In genomic region chr16:26041929-26042303, GRCm38 (mm10) we compare ENCODE assay signal across 11 mouse cellular contexts.
DNase-seq lines count a peak whose midpoint lies in the region; ATAC-seq and TF ChIP-seq lines count a peak whose summit lies in the region.
"Had no signal": no experiment of that assay in that cellular context is flagged by ENCODE, and none has a peak within 500 bp of the region (broad histone marks: within the 10 kb centered on the region; RNA-seq: fewer than 3 reads in every experiment).

No protein-coding gene starts in this region.

- peak overlapping the region; percentile 24 for H3K4me3 ChIP-seq in heart, embryonic 13.5 days
- no peak overlapping the region for H3K4me3 ChIP-seq in lung, embryonic 16.5 days (ENCODE audit: low read length)
- no peak overlapping the region for H3K4me3 ChIP-seq in lung, adult 2 months (replicated peaks; ENCODE audit: extremely low read depth, low read depth, low read length)
- peak overlapping the region; percentile 25 for H3K4me3 ChIP-seq in limb, embryonic 10.5 days
- H3K4me3 ChIP-seq: neural tube, embryonic 15.5 days had no signal

- peaks cover 54% of the 10 kb centered on the region for H3K4me1 ChIP-seq in heart, embryonic 13.5 days
- peaks cover 14% of the 10 kb centered on the region for H3K4me1 ChIP-seq in lung, embryonic 16.5 days (replicated peaks; ENCODE audit: control insufficient read depth, insufficient read depth, low read length)
- no peaks in the 10 kb centered on the region for H3K4me1 ChIP-seq in lung, adult 2 months (ENCODE audit: control insufficient read depth, insufficient read depth, low read length)
- peaks cover 42% of the 10 kb centered on the region for H3K4me1 ChIP-seq in limb, embryonic 10.5 days

- TF ChIP-seq POLR2A in lung, adult 2 months (IDR thresholded peaks at IDR 0.05; ENCODE audit: borderline replicate concordance, extremely low read depth, low read depth, low read length), result no peak

- H3K4me2 ChIP-seq in heart, embryonic 13.5 days, result peak overlapping the region; percentile 57
- no peak overlapping the region for H3K4me2 ChIP-seq in lung, embryonic 16.5 days (ENCODE audit: low read depth, low read length)
- H3K4me2 ChIP-seq: neural tube, embryonic 15.5 days had no signal

- H3K27ac ChIP-seq in heart, embryonic 13.5 days (replicated peaks), result peak overlapping the region; percentile 89
- H3K27ac ChIP-seq in lung, embryonic 16.5 days (ENCODE audit: low read length), result peak overlapping the region; percentile 40; the same call in 1 of the 2 replicates
- peak overlapping the region; percentile 79 for H3K27ac ChIP-seq in limb, embryonic 10.5 days
- H3K27ac ChIP-seq: hindbrain, postnatal 0 days had no signal

- H3K9ac ChIP-seq in heart, embryonic 13.5 days, result peak overlapping the region; percentile 51; the same call in 1 of the 2 replicates
- H3K9ac ChIP-seq in lung, embryonic 16.5 days (ENCODE audit: low read length), result no peak overlapping the region
- H3K9ac ChIP-seq: neural tube, embryonic 15.5 days had no signal

- DNase-seq in heart, postnatal 36 days, result no peak
- no peak for DNase-seq in lung, adult 2 months
- DNase-seq in limb, embryonic 10.5 days (ENCODE audit: low spot score), result no peak
- DNase-seq in left cerebral cortex, adult 9 months (ENCODE audit: low spot score in 2 of 2), result no peak
- no peak for DNase-seq in right cerebral cortex, postnatal 25 days
- DNase-seq: cerebellum, adult 11 months; thymus, adult 18-20 months had no signal

- intact Hi-C loops in heart, postnatal 36 days (cut with DNase I), result no loop called here

- no peaks in the 10 kb centered on the region for H3K36me3 ChIP-seq in heart, embryonic 13.5 days
- H3K36me3 ChIP-seq in lung, embryonic 16.5 days (ENCODE audit: control insufficient read depth, insufficient read depth, low read length), result no peaks in the 10 kb centered on the region
- H3K36me3 ChIP-seq in limb, embryonic 10.5 days, result no peaks in the 10 kb centered on the region
- H3K36me3 ChIP-seq: neural tube, embryonic 15.5 days had no signal

- H3K27me3 ChIP-seq in heart, embryonic 13.5 days (replicated peaks), result no peaks in the 10 kb centered on the region
- no peaks in the 10 kb centered on the region for H3K27me3 ChIP-seq in lung, embryonic 16.5 days (ENCODE audit: control insufficient read depth, insufficient read depth, low read depth, low read length)
- H3K27me3 ChIP-seq in limb, embryonic 10.5 days (ENCODE audit: low read depth, poor library complexity, severe bottlenecking), result no peaks in the 10 kb centered on the region
- H3K27me3 ChIP-seq: neural tube, embryonic 15.5 days had no signal

- WGBS in heart, embryonic 13.5 days, result 26% methylated on average over 2 of the region's 2 CpGs
- 31% methylated on average over 2 of the region's 2 CpGs for WGBS in lung, embryonic 16.5 days
- whole genome bisulfite sequencing in lung, adult 2 months, result 43% methylated on average over 2 of the region's 2 CpGs
- WGBS in limb, embryonic 10.5 days, result 28% methylated on average over 2 of the region's 2 CpGs

- ATAC-seq in heart, embryonic 13.5 days (ENCODE audit: extremely low read depth, insufficient number of reproducible peaks, low FRiP score, low TSS enrichment), result no peak
- ATAC-seq in lung, embryonic 16.5 days (ENCODE audit: low read depth), result peak; percentile 62; the same call in 1 of the 2 replicates
- ATAC-seq: hindbrain, postnatal 0 days had no signal

- H3K9me3 ChIP-seq in heart, embryonic 13.5 days, result no peaks in the 10 kb centered on the region
- H3K9me3 ChIP-seq in lung, embryonic 16.5 days (ENCODE audit: control insufficient read depth, low read length), result no peaks in the 10 kb centered on the region
- no peaks in the 10 kb centered on the region for H3K9me3 ChIP-seq in limb, embryonic 10.5 days (replicated peaks)
- H3K9me3 ChIP-seq: neural tube, embryonic 15.5 days had no signal

- TF ChIP-seq CTCF in lung, adult 2 months (IDR thresholded peaks at IDR 0.05; ENCODE audit: insufficient read depth, low read length), result no peak

Comparison
In these comparisons a context has a peak if more than half of its experiments do, and no peak if none do; other contexts are left out.
1. H3K4me3 ChIP-seq: peak in heart, embryonic 13.5 days (single experiment) and limb, embryonic 10.5 days (single experiment); none in lung, embryonic 16.5 days (single experiment) and lung, adult 2 months (single experiment).
2. Peak in every context shown above with its lines, with median percentiles within 50 percentile points of each other: H3K27ac ChIP-seq.